Mouse (Mus musculus) liver, embryonic 14.5 days (tissue): ENCODE results near the gene Cldn10. TPM values are rescaled to one million over a fixed set of nuclear protein-coding genes. Genes with fewer than 3 reads are reported as not detected.

ENCODE experiments used
- ATAC-seq: fragments of 200-750 bp; cut with Nextera tagmentation; 2 replicates; pipeline ENCODE4 v1.8.0; 2017; ENCODE audit warnings: moderate number of reproducible peaks, mild to moderate bottlenecking, moderate library complexity; ENCODE audit not compliant: insufficient read depth
- DNase-seq, 3 experiments: peaks; one replicate each; pipeline ENCODE4 v3.0.0-alpha.2; 2012 to 2013; ENCODE audit warnings: low read depth in 3 of 3, low spot score in 3 of 3
- H3K27ac ChIP-seq: fragments of 300-500 bp; sonication (generic); 2 replicates; pipeline ENCODE4 v1.5.1; 2014; ENCODE audit warnings: moderate library complexity, mild to moderate bottlenecking, control low read depth, inconsistent platforms
- H3K27me3 ChIP-seq: fragments of 300-500 bp; sonication (generic); 2 replicates; pipeline ENCODE4 v1.6.1; 2014; ENCODE audit warnings: mild to moderate bottlenecking, low read length, moderate library complexity; ENCODE audit not compliant: control insufficient read depth, insufficient read depth
- H3K36me3 ChIP-seq: fragments of 300-500 bp; sonication (generic); replicated peaks from 2 replicates; pipeline ENCODE4 v1.6.1; 2014; ENCODE audit warnings: low read depth; ENCODE audit not compliant: control insufficient read depth, insufficient read depth
- H3K4me1 ChIP-seq, 2 experiments: fragments of 200-500 bp in 1 of 2; fragments of 300-500 bp in 1 of 2; sonication (generic) in 1 of 2; replicated peaks; 2 replicates each; pipeline ENCODE4 v1.6.1; 2012 to 2014; ENCODE audit warnings: antibody characterized with exemption in 1 of 2, inconsistent platforms in 1 of 2, low read length in 1 of 2; ENCODE audit not compliant: control insufficient read depth in 2 of 2, insufficient read depth in 2 of 2
- H3K4me2 ChIP-seq: fragments of 300-500 bp; sonication (generic); 2 replicates; pipeline ENCODE4 v1.6.1; 2014; ENCODE audit warnings: low read depth, mild to moderate bottlenecking, control low read depth, moderate library complexity
- H3K4me3 ChIP-seq, 2 experiments: fragments of 200-500 bp in 1 of 2; fragments of 300-500 bp in 1 of 2; sonication (generic) in 1 of 2; 2 replicates each; pipeline ENCODE4 v1.5.1; 2012 to 2014; ENCODE audit warnings: low read depth in 2 of 2, low read length in 2 of 2, mild to moderate bottlenecking in 2 of 2, control low read depth in 1 of 2, inconsistent platforms in 1 of 2, moderate library complexity in 1 of 2; ENCODE audit not compliant: insufficient read depth in 1 of 2
- H3K9ac ChIP-seq: fragments of 300-500 bp; sonication (generic); replicated peaks from 2 replicates; pipeline ENCODE4 v1.6.1; 2014; ENCODE audit warnings: mild to moderate bottlenecking, control low read depth, moderate library complexity
- H3K9me3 ChIP-seq: fragments of 300-500 bp; sonication (generic); 2 replicates; pipeline ENCODE4 v1.6.1; 2016; ENCODE audit warnings: low read length, mixed read lengths; ENCODE audit not compliant: control insufficient read depth
- CTCF ChIP-seq: IDR thresholded peaks from 2 replicates; pipeline ENCODE4 v1.5.1; 2016; ENCODE audit warnings: antibody characterized with exemption, low read depth, control low read depth
- EP300 ChIP-seq: IDR thresholded peaks from 2 replicates; pipeline ENCODE4 v1.6.1; 2016; ENCODE audit warnings: antibody characterized with exemption, low read depth
- WGBS: fragments of 180-500 bp; shearing (Covaris S2); extraction: QIAGEN DNeasy Blood & Tissue Kit; methylation state at CpG from one replicate; pipeline ENCODE4 v1.1.7; 2014; ENCODE audit not compliant: insufficient replicate concordance; 5-methylcytosine and 5-hydroxymethylcytosine counted together
- polyA plus RNA-seq, 2 experiments: library from polyadenylated mRNA; depleted of rRNA in 1 of 2; stranded (reverse) in 1 of 2; unstranded in 1 of 2; fragments of >200 nt; fragmentation: Nextera tagmentation in 1 of 2; extraction: Ambion mirVana in 1 of 2; gene quantifications; 2 replicates each; pipeline versions ENCODE4 v1.2.1 to v1.2.3; 2012 to 2014

The Cldn10 gene
- polyA plus RNA-seq, 2 experiments = 0.06 to 0.51 TPM

DNA sequence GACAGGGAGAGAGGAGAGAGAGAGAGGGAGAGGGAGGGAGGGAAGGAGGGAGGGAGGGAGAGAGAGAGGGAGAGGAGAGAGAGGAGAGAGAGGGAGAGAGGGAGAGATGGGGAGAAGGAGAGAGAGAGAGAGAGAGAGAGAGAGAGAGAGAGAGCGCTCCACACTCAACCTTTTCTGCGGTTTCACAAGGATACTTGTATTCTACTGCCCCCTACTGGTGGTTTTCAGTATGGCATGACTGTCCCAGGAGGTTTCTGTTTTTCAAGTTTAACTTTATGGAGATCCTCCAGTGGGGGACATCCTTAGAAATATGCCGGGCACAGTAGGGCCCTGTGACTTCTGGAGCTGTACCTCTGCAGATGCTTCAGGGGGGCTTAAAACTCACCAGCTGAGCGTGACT, 28.8 kb downstream of the Cldn10 start:
- Histone ChIP-seq H3K27ac (no peak overlapping the region), H3K9me3 (no peaks in the 10 kb centered on the region), H3K36me3 (no peaks in the 10 kb centered on the region), H3K27me3 (no peaks in the 10 kb centered on the region), H3K4me2 (peak overlapping the region; percentile 49), H3K4me1 (peaks cover under 1 to 3% of the 10 kb centered on the region in 2 experiments; a peak in 3 of 4 replicates), H3K4me3 (peak overlapping the region; percentile 20 to 24; a peak in 1 of 4 replicates), H3K9ac (peak overlapping the region; percentile 50; the same call in 1 of the 2 replicates)
- ATAC-seq (peak; percentile 40), DNase-seq (peak; percentile 54 to 67 (median 59))
- no peak for TF ChIP-seq EP300
- peak; percentile 89 for TF ChIP-seq CTCF
- 11% methylated on average over 4 of the region's 4 CpGs for WGBS

DNA sequence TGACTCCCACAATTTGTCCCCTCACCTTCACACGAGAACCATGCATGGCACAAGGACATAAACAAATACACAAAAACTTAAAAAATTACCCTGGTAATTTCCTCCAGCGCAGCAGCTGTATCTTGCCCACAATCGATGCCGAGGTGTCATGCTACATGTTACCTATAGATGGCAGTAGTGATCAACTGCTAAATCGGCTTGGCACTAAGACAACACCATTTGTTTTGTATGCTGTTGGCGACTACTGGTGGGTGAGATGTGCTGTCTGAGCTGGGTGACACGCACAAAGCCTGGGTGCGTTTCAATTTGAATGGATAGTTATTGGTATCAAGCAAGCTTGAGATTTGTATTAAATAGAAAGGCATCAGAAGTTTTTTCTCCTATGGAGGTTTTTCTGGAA, 32.4 kb downstream of the Cldn10 start:
- Histone ChIP-seq H3K4me3 (no peak overlapping the region), H3K9ac (no peak overlapping the region), H3K27ac (no peak overlapping the region), H3K4me2 (no peak overlapping the region), H3K4me1 (no peaks in the 10 kb centered on the region), H3K9me3 (no peaks in the 10 kb centered on the region), H3K27me3 (no peaks in the 10 kb centered on the region), H3K36me3 (no peaks in the 10 kb centered on the region)
- ATAC-seq (peak; percentile 32; the same call in 1 of the 2 replicates), DNase-seq (peak in 1 of 3 experiments; percentile 36)
- 5% methylated on average over 8 of the region's 8 CpGs for WGBS
- no peak for TF ChIP-seq EP300
- peak; percentile 97 for TF ChIP-seq CTCF

DNA sequence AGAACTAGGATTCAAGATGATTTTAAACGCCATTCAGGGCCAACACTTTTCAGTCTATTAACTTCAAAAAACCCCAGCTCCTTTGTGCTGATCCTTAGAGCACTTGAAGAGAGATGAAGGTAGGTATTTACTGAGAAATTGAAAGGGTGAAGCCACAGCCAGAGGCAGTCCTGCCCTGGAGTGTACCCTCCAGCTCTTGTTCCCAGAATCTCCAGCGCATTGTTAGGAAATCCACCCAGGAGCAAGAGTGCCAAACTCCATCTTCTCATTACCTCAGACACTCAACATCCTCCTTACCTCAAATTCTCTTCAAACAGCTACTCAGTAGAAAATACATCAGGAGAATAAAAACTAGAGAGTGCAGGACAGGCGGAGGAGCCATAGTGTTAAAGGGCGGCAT, 35.1 kb downstream of the Cldn10 start:
- H3K9me3 ChIP-seq = no peaks in the 10 kb centered on the region
- no peak for TF ChIP-seq CTCF
- no peak for TF ChIP-seq EP300
- H3K9ac ChIP-seq = no peak overlapping the region
- 67% methylated on average over 4 of the region's 4 CpGs for WGBS
- no peak for DNase-seq
- H3K27ac ChIP-seq = no peak overlapping the region
- H3K4me1 ChIP-seq = peaks cover 0 to 3% of the 10 kb centered on the region in 2 experiments; a peak in 1 of 4 replicates
- no peaks in the 10 kb centered on the region for H3K27me3 ChIP-seq
- no peaks in the 10 kb centered on the region for H3K36me3 ChIP-seq
- no peak overlapping the region for H3K4me2 ChIP-seq
- no peak for ATAC-seq
- no peak overlapping the region for H3K4me3 ChIP-seq

DNA sequence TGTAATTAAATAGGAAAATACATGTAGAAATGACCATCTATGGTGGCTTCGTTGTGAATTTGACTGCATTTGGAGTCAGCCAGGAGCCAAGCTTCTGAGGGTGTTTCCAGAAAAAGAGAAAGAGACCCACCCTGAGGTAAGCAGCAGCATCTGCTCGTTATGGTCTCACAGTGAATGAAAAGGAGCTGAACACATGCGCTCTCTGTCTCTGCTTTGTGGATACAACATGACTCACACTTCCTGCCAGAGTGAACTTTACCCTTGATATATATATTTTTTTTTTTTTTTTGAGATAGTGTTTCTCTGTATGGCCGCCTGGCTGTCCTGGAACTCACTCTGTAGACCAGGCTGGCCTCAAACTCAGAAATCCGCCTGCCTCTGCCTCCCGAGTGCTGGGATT, 35.6 kb downstream of the Cldn10 start:
- Histone ChIP-seq H3K9ac (no peak overlapping the region), H3K27ac (no peak overlapping the region), H3K4me2 (no peak overlapping the region), H3K4me1 (peaks cover 0 to 3% of the 10 kb centered on the region in 2 experiments; a peak in 1 of 4 replicates), H3K4me3 (no peak overlapping the region), H3K36me3 (no peaks in the 10 kb centered on the region), H3K9me3 (no peaks in the 10 kb centered on the region), H3K27me3 (no peaks in the 10 kb centered on the region)
- ATAC-seq (no peak), DNase-seq (no peak)
- WGBS = 53% methylated on average over 6 of the region's 6 CpGs
- TF ChIP-seq CTCF = no peak
- no peak for TF ChIP-seq EP300

DNA sequence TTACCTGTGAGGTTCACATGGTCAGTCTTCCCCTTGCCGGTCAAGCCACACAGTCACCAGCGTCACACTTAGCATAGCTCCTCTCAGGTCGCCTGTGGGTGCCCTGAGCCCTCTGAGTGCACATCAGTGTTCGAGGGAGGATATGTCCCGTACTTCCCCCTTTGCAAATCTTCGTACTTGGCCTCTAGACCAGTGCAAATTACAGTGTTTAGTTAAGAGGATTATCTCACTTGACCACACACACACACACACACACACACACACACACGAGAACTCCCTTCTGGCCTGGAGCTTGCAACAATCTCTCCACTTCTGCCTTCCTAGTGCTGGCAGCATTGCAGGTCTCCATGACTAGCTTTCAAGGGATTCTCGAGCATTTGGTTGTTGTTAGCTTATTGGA, 38.6 kb downstream of the Cldn10 start:
- peaks cover 0 to 6% of the 10 kb centered on the region in 2 experiments; a peak in 1 of 4 replicates for H3K4me1 ChIP-seq
- 41% methylated on average over 8 of the region's 8 CpGs for WGBS
- no peak overlapping the region for H3K4me3 ChIP-seq
- H3K9ac ChIP-seq = no peak overlapping the region
- TF ChIP-seq EP300 = no peak
- TF ChIP-seq CTCF = no peak
- H3K27me3 ChIP-seq = no peaks in the 10 kb centered on the region
- H3K36me3 ChIP-seq = no peaks in the 10 kb centered on the region
- ATAC-seq (no peak), DNase-seq (no peak)
- no peak overlapping the region for H3K4me2 ChIP-seq
- H3K27ac ChIP-seq = no peak overlapping the region
- no peaks in the 10 kb centered on the region for H3K9me3 ChIP-seq
